Mouse (Mus musculus): ENCODE results near the gene Smad3.
A peak's percentile ranks its signal among the peaks of the same experiment; 100 is the strongest.

Gene Smad3

GRCm38 (mm10) chr9:63720715-63721114 lies 37.1 kb downstream of the Smad3 start:
- peak; percentile 59 for DNase-seq (ENCODE audit: low spot score)

- DNase-seq (ENCODE audit: low spot score): no peak
Measured at GRCm38 (mm10) chr9:63719770-63720440, 37.9 kb downstream of the Smad3 start.

GRCm38 (mm10) chr9:63718735-63719358 lies 38.9 kb downstream of the Smad3 start:
- DNase-seq (ENCODE audit: low spot score): no peak

- no peak for DNase-seq (ENCODE audit: low spot score)
Measured at GRCm38 (mm10) chr9:63718170-63718569, 39.6 kb downstream of the Smad3 start.

- DNase-seq (ENCODE audit: low spot score): no peak
Measured at GRCm38 (mm10) chr9:63717474-63718005, 40.3 kb downstream of the Smad3 start.

GRCm38 (mm10) chr9:63716150-63717138 lies 41.4 kb downstream of the Smad3 start:
- peak; percentile 91 for DNase-seq (ENCODE audit: low spot score)

- no peak for DNase-seq (ENCODE audit: low spot score)
Measured at GRCm38 (mm10) chr9:63714572-63714971, 43.2 kb downstream of the Smad3 start.

- no peak for DNase-seq (ENCODE audit: low spot score)
Measured at GRCm38 (mm10) chr9:63712838-63713237, 45.0 kb downstream of the Smad3 start.

- peak; percentile 58 for DNase-seq (ENCODE audit: low spot score)
Measured at GRCm38 (mm10) chr9:63711580-63712230, 46.1 kb downstream of the Smad3 start.

GRCm38 (mm10) chr9:63709857-63710256 lies 47.9 kb downstream of the Smad3 start:
- no peak for DNase-seq (ENCODE audit: low spot score)

GRCm38 (mm10) chr9:63709266-63709665 lies 48.5 kb downstream of the Smad3 start:
- DNase-seq (ENCODE audit: low spot score): no peak

- no peak for DNase-seq (ENCODE audit: low spot score)
Measured at GRCm38 (mm10) chr9:63707816-63708588, 49.8 kb downstream of the Smad3 start.

- peak; percentile 80 for DNase-seq (ENCODE audit: low spot score)
Measured at GRCm38 (mm10) chr9:63706152-63706733, 51.6 kb downstream of the Smad3 start.

- peak; percentile 56 for DNase-seq (ENCODE audit: low spot score)
Measured at GRCm38 (mm10) chr9:63704979-63705751, 52.6 kb downstream of the Smad3 start.

- DNase-seq (ENCODE audit: low spot score): no peak
Measured at GRCm38 (mm10) chr9:63704131-63704530, 53.7 kb downstream of the Smad3 start.

GRCm38 (mm10) chr9:63703236-63703785 lies 54.5 kb downstream of the Smad3 start:
- no peak for DNase-seq (ENCODE audit: low spot score)

GRCm38 (mm10) chr9:63702502-63703013 lies 55.2 kb downstream of the Smad3 start:
- DNase-seq (ENCODE audit: low spot score): no peak

- no peak for DNase-seq (ENCODE audit: low spot score)
Measured at GRCm38 (mm10) chr9:63701957-63702309, 55.9 kb downstream of the Smad3 start.

GRCm38 (mm10) chr9:63701258-63701956 lies 56.4 kb downstream of the Smad3 start:
- no peak for DNase-seq (ENCODE audit: low spot score)
